Mouse (Mus musculus) C2C12 (cell line): Measurements from ENCODE around the gene Myom1. TPM values are rescaled to one million over a fixed set of nuclear protein-coding genes. Genes with fewer than 3 reads are reported as not detected.

ENCODE experiments used
- H3K27me3 ChIP-seq: one replicate; pipeline ENCODE4 v1.6.1; 2011; ENCODE audit not compliant: control insufficient read depth, insufficient read depth, insufficient read length
- H3K36me3 ChIP-seq: one replicate; pipeline ENCODE4 v1.6.1; 2011; ENCODE audit not compliant: control insufficient read depth, insufficient read depth
- H3K4me3 ChIP-seq: one replicate; pipeline ENCODE4 v1.5.1; 2011; ENCODE audit warnings: mild to moderate bottlenecking, control low read depth; ENCODE audit not compliant: poor library complexity, insufficient read depth, severe bottlenecking
- H3K79me2 ChIP-seq: one replicate; pipeline ENCODE4 v1.6.1; 2011; ENCODE audit not compliant: control insufficient read depth, insufficient read depth
- H3K79me3 ChIP-seq: one replicate; pipeline ENCODE4 v1.6.1; 2011; ENCODE audit warnings: low read depth, control low read depth
- H3ac ChIP-seq: one replicate; pipeline ENCODE3; 2011; ENCODE audit warnings: low read depth; ENCODE audit not compliant: control insufficient read depth, insufficient read length
- CEBPB ChIP-seq: IDR thresholded peaks from one replicate; pipeline ENCODE4 v1.6.1; 2011; ENCODE audit warnings: low read depth, mild to moderate bottlenecking, control low read depth, moderate library complexity
- CTCF ChIP-seq: IDR thresholded peaks from one replicate; pipeline ENCODE4 v1.5.1; 2011; ENCODE audit not compliant: control insufficient read depth, insufficient read depth, insufficient read length
- FOSL1 ChIP-seq: IDR thresholded peaks from one replicate; pipeline ENCODE4 v1.8.0; 2011; ENCODE audit warnings: mild to moderate bottlenecking, low read length; ENCODE audit not compliant: poor library complexity, insufficient read depth, severe bottlenecking
- MAX ChIP-seq: IDR thresholded peaks from one replicate; pipeline ENCODE4 v1.6.1; 2011; ENCODE audit warnings: mild to moderate bottlenecking, control low read depth
- MYOD1 ChIP-seq: IDR thresholded peaks from one replicate; pipeline ENCODE4 v1.6.1; 2011; ENCODE audit warnings: low read depth; ENCODE audit not compliant: control insufficient read depth, insufficient read length
- MYOG ChIP-seq: IDR thresholded peaks from one replicate; pipeline ENCODE4 v1.6.1; 2011; ENCODE audit not compliant: control insufficient read depth, insufficient read length; ENCODE audit errors: extremely low read depth
- USF1 ChIP-seq: IDR thresholded peaks from one replicate; pipeline ENCODE4 v1.6.1; 2011; ENCODE audit warnings: low read depth, mild to moderate bottlenecking, control low read depth, moderate library complexity
- polyA plus RNA-seq: library from polyadenylated mRNA; unstranded; fragments of >200 nt; fragmentation: generic; extraction: Trizol; gene quantifications from one replicate; pipeline ENCODE4 v1.2.1, GENCODE M21; 2012; ENCODE audit warnings: missing spikeins

Gene Myom1
- polyA plus RNA-seq, 1 experiment: 0.35 TPM

DNA sequence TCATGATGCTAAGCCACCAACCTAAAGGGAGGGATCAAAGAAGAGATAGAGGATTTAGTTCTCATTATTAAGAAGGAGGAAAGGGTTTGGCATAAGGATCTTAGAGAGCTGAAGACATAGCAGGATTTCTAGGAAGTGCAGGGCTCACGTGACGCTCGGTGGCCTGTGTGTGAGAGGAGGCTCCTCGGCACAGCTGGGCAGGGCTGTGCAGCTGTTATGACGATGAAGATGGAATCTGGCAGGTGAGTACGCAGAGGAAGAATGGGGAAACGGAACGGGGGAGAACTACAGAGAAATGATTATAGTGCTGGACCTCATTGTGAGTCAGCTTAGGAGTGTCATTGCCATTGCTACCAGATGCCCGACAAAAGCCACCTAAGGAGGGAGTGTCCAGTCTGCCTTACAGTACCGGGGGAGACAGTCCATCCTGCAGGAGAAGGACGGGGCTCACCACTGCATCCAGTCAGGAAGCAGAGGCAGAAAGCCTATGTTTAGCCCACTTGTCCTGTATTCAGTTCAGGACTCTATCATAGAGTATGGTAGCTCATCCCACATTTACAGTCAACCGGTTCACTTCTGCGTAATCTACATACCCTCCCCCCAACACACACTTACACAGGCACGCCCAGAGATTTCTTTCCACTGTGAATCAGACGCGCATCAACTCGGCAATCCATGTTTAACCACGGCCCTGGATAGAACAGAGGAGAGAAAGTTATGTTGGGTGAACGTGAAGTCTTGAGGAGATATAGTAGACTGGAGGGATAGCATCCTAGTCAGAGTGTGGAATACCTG lies 142.1 kb downstream of the Myom1 start:
- no peaks in the 10 kb centered on the region for H3K36me3 ChIP-seq
- no peak overlapping the region for H3K4me3 ChIP-seq
- no peak overlapping the region for H3ac ChIP-seq
- TF ChIP-seq MYOD1 (peak; percentile 91), MAX (no peak), USF1 (peak; percentile 83)
- no peaks in the 10 kb centered on the region for H3K79me3 ChIP-seq
- H3K79me2 ChIP-seq: no peaks in the 10 kb centered on the region
- H3K27me3 ChIP-seq: no peaks in the 10 kb centered on the region

DNA sequence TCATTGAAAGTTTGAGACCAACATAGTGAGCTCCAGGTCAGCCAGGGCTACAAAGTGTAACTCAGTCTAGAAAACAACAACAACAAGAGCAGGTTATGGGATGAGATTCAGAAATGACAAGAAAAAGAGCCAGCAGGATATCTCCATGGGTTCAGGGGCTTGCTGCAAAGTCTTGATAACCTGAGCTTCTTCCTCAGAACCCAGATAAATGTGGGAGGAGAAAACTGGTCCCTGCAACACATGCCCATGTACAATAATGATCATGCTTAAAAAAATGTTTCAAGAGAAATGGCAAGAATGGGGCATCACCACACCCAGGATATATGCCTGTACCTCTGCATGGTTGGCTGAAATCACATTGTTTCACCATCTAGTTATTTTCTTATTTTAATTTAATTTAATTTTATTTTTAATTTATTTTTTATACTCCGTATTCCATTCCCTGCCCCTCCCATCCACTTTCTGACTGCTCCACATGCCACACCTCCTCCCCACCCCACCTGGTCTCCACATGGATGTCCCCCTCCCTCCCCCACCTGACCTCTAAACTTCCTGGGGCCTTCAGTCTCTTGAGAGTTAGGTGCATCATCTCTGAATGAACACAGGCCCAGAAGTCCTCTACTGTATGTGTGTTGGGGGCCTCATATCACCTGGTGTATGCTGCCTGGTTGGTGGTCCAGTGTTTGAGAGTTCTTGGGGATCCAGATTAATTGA lies 143.0 kb downstream of the Myom1 start:
- H3K27me3 ChIP-seq: no peaks in the 10 kb centered on the region
- H3K36me3 ChIP-seq: no peaks in the 10 kb centered on the region

DNA sequence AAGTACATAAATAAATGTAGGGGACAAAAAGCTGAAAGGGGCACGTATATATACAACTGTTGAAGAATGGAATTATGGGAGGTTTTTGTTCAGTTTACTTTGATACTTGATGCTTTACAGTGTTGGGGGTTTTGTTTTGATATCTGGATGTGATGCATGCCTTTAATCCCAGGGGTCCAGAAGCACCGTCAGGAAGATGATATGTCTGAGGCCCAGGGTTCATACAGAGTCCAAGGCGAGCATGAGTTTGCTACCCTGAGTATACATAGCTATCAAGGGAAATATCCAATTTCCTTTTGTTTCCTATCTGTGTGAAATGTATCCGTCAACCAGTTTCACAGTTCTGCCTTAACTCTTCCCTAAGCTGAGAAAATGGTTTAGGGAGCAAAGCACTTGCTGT lies 150.9 kb downstream of the Myom1 start:
- no peak overlapping the region for H3K4me3 ChIP-seq
- H3K27me3 ChIP-seq: no peaks in the 10 kb centered on the region
- H3K36me3 ChIP-seq: no peaks in the 10 kb centered on the region
- no peak overlapping the region for H3ac ChIP-seq
- no peak for TF ChIP-seq FOSL1
- no peak for TF ChIP-seq CTCF
- no peak for TF ChIP-seq MAX
- TF ChIP-seq MYOD1: no peak
- no peak for TF ChIP-seq MYOG
- no peak for TF ChIP-seq CEBPB
- no peak for TF ChIP-seq USF1
- no peaks in the 10 kb centered on the region for H3K79me2 ChIP-seq
- no peaks in the 10 kb centered on the region for H3K79me3 ChIP-seq

More for the DNA sequence above, 143.0 kb downstream of the Myom1 start:
- Histone ChIP-seq H3ac (no peak overlapping the region), H3K79me2 (no peaks in the 10 kb centered on the region), H3K79me3 (no peaks in the 10 kb centered on the region), H3K4me3 (no peak overlapping the region)
- TF ChIP-seq MYOD1 (no peak), CEBPB (no peak), FOSL1 (no peak), CTCF (no peak), MAX (no peak), USF1 (no peak), MYOG (no peak)

DNA sequence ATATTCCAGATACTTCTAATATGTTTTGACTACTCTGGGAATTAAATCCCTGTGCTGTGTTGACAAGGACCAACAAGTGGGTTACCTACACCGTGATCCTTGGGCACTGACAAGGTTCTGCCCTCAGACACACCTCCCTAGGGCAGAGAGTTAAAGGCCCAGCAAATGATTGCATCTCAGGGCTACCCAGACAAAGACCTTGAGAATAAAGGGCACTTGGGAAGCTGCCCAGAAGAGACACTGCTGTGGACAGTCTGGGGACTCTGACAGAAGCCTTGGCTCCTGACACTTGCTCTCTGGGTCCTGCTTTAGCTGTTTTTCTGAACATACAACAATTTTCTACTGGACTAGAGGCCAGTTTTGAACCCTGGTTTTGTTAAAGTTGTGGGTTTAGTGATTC lies 152.8 kb downstream of the Myom1 start:
- TF ChIP-seq MAX (no peak), MYOD1 (no peak), CTCF (no peak), USF1 (no peak), CEBPB (no peak), FOSL1 (no peak), MYOG (no peak)
- no peaks in the 10 kb centered on the region for H3K27me3 ChIP-seq

DNA sequence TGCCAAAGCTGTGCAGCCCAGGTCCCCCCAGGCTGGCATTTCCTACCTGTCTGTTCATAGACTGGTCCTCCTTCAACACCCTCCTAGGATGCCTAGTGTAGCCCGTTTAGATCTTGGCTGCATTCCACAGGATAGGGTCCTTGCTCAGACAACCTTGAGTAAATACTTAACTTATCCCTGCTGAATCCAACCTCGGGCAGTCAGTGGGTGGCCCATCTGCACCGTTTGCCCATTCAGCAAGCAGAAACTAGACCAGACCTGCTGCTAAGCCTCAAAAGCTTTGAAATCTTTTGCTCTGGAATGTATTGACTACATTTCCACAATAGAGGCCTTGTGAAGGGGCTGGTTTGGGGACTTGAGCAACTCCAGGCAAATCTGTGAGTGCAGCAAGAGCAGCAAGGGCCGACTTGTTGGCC lies 156.7 kb downstream of the Myom1 start:
- TF ChIP-seq MAX: no peak
- TF ChIP-seq CTCF: no peak
- TF ChIP-seq MYOD1: no peak
- TF ChIP-seq CEBPB: no peak
- TF ChIP-seq USF1: no peak
- no peak for TF ChIP-seq FOSL1
- no peak for TF ChIP-seq MYOG
- Histone ChIP-seq H3K79me3 (no peaks in the 10 kb centered on the region), H3K27me3 (no peaks in the 10 kb centered on the region), H3K4me3 (no peak overlapping the region), H3ac (no peak overlapping the region), H3K36me3 (no peaks in the 10 kb centered on the region), H3K79me2 (no peaks in the 10 kb centered on the region)

More for the DNA sequence above, 152.8 kb downstream of the Myom1 start:
- Histone ChIP-seq H3ac (no peak overlapping the region), H3K4me3 (no peak overlapping the region), H3K79me2 (no peaks in the 10 kb centered on the region), H3K36me3 (no peaks in the 10 kb centered on the region), H3K79me3 (no peaks in the 10 kb centered on the region)
